Mouse (Mus musculus): ENCODE results near the gene Mindy4.

Mindy4 gene

DNA sequence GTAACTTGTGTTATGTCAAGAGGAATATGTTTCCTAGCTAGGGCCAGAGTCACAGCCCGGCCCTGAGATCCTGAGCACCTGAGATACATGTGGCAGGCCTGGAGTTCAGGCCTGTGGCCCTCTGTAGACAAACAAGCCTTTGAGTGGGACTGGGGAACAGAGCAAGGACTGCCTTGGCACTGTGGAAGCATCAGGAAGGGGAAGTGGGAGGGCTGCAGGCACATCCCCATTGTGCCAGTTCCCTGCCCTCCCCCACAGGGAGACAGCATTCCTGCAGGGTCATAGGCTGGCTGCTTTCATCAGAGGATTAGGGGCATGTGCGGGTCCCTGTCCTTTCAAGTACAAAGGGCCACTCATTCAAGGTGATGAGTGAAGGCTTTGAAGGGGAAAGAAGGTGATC, 107.0 kb downstream of the Mindy4 start:
- DNase-seq (ENCODE audit: low spot score in 2 of 2): no peak

DNA sequence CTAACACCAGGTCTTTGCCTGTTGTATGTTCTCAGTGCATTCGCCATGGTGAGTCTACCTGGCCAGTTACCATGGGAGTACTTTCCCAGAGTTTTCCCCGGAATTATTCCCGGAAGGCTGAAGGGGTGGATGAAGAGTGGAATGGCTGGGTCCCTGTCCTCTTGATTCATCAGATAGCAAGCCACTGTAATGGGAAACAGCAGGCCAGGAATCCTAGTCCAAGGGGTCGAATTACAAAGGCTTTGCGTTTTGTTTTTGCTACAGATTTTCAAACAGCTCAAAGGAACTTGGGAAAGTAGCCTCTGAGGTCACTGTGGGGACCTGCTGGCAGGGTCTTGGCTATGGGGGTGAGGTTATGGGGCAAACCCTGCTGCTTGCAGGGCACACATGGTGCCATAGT, 108.8 kb downstream of the Mindy4 start:
- no peak for DNase-seq (ENCODE audit: low spot score in 2 of 2)

DNA sequence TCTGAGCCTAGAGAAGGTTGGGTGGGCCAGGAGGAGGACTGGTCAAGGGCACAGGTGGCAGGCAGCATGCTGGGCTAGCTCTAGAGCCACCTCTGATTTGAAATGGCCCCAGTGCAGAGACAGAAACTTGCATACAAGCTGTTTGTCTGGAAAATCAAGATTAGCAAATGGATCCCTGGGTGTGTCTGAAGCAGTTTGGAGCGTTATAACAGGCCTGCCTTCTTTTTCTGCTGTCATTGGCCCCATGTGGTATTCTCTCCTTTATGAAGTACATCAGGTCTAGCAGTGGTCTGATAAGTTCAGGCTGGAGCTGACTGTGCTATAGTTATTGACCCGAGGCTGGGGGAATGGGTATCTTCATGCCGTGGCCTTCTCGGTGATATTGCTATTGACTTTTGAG, 110.7 kb downstream of the Mindy4 start:
- no peak for DNase-seq (ENCODE audit: low spot score in 2 of 2)

DNA sequence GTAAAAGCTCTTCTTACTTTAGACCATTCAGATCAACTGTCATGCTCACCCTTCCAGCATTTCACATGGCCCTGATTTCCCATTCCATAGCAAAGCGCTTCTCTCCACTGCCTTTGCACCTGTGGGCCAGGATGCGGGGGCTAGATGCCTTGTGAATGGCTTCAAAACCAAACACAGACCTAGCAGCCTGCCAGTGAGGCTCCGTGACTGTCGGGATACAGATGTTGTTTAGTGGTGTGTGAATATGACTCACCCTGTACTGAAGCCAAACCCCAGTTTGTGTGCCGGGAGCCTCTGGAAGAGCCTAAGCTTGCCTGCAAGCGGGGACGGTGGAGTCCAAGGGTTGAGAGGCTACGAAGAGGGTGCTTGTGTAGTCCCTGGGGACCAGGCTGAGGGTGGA, 111.4 kb downstream of the Mindy4 start:
- DNase-seq (ENCODE audit: low spot score in 2 of 2): peak in 1 of 2 experiments; percentile 25

DNA sequence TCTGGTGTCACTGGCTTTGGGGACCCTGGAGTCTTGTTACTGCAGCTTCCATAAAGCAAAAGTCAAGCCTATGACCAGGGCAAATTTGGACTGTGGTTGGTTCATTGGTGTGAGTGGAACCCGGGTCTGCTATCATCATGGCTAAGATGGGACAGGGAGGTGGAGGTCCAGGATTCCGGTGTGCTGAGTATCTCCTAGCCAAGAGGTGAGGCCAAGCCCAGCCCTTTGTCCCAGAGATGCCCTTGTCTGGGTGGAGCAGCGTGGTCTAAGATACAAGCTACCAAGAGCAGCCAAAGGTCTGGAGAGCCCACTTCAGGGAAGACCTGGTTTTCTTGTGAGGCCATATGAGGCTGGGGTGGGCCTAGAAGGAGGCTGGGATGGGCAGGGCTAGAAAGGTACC, 115.4 kb downstream of the Mindy4 start:
- DNase-seq (ENCODE audit: low spot score in 2 of 2): no peak

DNA sequence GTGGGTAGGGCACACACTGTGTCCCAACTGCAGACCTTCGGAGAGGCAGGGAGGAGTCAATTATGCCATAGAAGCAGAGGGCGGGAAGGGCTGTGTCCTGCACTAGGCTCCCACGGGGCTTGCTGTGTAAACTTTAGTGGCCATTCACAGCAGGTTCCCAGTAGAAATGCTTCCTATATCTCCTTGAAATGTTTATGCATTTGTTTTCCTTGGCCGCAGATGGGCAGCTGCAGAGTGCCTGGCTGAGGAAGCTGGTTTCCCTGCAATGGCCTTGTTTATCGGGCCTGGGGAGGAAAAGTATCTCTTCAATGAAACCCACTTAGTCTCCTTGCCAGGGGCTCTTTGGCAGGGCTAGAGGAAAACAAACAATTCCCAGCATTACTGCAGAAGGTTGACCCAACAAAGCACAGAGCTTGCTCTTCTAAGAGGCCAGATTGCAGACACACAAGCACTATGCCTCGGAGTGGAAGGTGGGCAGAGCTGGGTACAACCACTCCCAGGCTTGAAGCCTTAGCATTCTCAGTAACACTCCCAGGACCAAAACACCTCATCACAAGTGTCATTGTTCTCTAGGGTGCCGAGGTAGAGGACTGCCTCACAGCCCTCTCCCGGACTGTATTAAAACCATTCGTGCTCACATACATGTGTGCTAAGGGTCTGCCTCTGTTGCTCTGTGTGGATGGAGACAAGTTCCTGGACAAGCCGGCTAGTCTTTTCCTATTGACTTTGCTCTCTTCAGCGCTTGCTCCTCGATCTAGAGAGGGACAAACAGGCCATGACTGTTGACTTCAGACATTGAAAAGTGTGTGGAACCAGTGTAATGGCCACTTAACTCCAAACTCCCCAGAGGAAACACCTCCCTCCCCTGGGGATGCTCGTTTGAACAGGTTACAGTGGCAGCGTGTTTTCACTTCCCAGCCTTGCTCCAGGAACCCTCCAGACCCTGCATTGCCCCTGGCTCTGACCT, 116.7 kb downstream of the Mindy4 start:
- no peak for DNase-seq (ENCODE audit: low spot score in 2 of 2)

DNA sequence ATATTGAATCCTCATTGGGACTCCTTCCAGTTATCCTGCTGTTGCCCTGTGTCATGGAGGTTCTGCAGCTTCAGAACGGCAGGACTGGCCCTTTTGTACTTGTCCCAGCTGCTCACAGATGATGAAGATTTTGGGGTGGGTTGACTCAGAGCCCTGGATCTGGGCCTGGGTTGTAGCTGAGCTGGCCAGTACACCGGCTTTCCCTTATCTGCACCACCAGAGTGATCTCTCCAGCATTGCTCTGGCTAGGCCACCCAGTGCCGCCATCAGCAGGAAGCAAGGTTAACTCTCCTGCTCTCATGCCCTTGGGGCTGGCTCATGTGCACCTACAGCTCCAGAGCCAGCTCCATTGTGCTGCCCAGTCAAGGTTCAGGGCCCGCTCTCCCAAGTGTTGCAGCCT, 117.7 kb downstream of the Mindy4 start:
- DNase-seq (ENCODE audit: low spot score in 2 of 2): no peak

DNA sequence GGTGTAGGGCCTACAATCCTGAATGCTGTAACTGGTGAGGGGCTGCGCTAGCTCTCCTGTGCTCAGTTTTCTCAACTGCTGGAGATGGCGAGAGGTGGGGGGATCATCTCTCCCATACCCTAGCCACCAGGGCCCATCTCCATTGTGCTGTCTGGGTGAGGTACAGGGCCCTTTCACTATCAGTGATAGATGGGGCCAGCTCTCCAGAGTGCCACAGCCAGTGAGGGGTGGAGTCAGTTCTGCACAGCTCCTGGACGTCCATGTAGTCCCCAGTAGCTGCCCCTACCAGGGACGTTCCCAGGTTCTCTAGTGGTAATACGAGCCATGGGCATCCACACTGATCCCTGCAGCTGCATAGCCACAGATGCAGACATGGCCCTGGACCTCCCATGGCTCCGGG, 118.3 kb downstream of the Mindy4 start:
- no peak for DNase-seq (ENCODE audit: low spot score in 2 of 2)

DNA sequence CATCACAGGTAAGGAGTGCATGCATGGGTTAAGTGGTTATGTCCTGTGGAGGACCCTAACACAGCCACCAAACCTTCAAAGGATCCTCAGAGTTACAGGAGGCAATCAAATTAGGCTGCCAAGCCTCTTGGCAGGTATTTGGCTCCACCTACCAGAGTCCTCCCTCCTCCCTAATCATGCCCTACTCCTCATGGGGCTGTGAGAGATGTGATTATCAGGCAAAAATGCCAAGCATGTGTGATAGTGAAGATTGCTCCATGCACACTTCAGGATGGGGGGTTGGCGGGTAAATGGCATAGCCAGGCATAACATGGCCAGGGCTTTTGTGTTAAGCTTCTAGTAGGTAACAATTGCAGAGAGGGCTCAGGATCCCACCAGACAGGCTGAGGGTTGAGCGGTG, 119.8 kb downstream of the Mindy4 start:
- no peak for DNase-seq (ENCODE audit: low spot score in 2 of 2)

DNA sequence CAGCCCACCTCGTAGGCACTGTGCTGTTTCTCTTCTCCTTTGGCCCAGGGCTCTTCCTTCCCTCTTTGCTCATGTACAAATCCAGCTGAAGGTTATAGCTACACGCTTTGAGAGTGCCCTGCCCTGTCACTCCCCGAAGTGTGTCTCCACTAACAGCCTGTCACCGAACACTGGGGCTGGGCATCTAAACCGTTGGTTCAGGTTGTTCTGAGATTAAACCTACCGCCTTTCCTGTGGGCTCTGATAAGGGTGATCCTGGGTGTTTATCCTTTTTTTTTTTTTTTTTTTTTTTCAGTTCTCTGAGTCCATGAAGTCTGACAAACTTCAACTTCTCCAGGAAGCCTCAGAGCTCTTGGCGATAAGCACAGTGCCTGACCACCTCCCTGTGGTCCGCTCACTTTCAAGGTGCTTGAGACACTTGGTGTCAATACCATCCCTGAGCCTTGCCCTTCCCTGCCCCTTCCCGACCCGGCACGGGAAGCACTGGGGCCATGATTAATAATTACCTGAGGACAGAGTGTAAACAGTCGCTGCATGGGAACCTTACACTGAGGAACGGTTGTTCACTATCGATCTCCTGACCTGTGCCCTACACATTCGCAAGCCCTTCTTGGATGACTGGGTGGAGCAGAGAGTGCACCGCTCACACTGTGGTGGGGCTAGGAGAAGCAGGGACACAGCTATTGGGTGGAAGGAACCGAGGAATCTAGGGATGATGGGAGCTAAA, 120.9 kb downstream of the Mindy4 start:
- DNase-seq (ENCODE audit: low spot score in 2 of 2): no peak

DNA sequence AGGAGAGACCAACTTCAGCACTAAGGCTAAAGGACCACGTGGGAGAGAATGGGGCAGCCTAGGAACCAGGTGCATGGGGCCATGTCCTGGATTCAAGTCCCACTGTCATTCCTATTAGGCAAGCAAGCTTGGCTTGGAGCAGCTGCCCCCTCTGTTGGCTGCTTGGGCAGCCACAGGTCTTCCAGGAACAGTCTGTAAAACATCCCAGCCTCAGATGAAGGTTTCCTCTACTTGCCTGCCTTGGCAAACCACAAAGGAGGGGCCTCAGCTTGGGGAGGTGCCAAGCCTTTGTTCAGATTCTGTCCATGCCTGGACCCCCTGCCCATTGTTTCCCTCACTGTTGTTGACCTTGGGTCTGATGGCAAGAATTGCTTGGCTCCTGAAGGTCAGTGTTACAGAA, 121.6 kb downstream of the Mindy4 start:
- DNase-seq (ENCODE audit: low spot score in 2 of 2): no peak

DNA sequence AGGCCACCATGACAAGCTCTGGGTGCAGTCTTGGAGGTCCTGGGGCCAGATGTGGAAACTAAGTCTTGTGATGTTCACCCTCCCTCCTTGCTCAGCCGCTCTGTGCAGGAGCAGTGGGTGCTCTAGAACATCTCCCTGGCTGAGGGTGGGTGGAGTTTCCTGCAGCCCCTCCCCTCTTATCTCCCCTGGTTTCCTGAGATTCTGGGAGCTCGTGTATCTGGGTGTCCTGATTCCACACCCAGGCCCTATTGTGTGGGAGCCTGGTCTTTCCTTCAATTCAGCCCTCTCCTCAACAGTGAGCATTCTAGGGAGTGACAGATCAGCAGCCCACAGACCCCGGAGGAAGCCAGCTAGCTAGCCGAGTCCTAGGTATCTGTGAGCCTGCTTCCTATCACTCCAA, 123.1 kb downstream of the Mindy4 start:
- no peak for DNase-seq (ENCODE audit: low spot score in 2 of 2)

DNA sequence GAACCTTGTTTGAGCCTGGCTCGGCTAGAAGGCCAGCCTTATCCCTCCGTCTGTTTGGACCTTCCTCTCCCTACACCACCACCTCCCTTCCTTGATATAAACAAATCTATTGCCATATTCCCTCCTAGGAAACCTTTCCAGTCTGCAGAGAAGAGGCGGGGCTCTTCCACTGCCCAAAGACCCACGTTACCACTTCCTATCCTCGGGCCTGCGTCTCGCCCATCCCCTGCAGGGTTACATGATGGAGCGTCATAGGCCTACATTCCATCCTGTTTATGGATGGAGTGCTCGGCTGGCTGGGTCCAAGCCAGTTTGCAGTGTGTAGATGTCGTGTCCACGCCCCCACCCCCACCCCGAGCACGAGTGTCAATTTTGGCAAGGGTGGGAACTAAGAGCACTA, 124.1 kb downstream of the Mindy4 start:
- DNase-seq (ENCODE audit: low spot score in 2 of 2): no peak

DNA sequence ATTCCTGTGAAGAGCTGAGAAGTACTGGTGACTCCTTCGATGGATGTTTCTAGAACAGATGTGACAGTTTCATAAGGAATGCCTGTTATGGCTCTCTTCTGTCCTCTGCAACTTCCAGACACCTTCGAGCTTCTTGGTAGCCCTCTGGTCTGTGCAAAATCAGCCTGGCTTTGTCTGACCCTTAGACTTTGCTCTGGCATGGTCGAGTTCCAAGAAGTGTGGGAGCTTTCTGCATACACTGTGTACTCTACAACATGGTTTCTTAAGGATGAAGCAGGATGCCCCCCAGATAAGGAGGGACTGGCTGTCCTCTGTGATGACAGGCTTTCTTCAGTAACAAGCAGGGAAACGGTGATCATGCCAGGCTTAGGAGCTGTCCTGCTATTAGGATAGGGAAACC, 125.0 kb downstream of the Mindy4 start:
- DNase-seq (ENCODE audit: low spot score in 2 of 2): no peak

DNA sequence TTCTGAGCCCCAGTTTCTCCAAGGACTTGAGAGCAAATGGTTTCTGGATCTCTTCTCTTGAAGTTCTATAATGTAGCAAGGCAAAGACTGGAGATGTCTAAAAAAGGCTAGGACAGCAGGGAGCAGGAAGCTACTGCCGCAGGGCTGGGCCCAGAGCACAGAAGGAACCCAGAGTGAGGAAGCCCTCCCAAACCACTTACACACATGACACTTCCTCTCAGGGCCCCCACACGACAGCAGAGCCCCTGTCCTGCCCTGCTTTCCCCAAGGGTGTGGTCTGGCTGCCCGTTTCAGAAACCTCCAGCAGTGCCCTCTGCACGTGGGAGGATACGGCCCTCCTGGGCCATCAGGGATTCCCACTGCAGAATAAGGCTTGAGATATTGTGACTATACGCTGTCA, 128.1 kb downstream of the Mindy4 start:
- DNase-seq (ENCODE audit: low spot score in 2 of 2): no peak

DNA sequence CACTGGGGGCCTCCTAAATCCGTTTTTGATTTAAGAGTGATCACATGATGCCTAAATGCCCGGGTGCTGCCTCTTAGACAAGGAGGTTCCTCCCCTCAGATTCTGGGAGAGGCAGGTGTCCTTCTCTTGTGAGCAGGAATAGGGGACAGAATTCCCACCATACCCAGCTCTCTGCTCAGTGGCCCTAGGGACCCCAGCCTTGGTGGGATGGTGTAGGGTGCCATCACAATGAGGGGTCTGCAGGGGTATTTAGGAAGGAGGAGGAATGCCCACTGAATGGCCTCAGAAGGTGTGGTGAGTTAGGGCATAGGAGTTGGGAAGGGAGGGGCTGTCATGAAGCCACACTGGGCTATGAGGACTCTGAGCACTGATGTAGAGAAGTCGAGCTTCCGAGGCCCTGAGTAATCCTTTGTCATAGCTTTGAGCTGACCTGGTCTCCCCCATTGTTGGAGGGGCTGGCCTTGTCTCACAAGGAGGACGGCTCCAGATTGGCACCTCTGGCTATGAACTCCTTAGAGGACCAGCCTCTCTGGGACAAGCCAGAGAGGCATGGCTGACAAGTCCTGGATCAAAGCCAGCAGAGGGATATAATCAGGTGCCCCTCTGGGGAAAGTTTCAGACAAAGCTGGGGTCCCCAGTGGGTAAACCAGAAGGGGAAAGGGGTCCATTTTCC, 129.1 kb downstream of the Mindy4 start:
- DNase-seq (ENCODE audit: low spot score in 2 of 2): no peak

DNA sequence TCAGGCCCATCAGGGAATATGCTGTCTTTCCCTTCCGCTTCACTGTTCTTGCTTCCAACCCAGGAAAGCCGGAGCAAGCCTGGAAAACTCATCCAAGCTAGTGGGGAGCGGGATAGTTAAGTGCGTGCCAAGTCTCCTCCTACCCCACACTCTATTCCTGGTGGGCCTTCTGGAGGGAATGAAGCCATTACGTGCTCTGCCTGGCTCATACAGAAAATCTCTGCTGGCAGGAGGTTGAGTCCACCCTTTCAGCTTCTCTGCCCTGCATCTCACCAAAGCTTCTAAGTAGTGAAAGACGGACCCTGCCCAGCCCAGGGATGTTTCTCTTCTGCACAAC, 129.6 kb downstream of the Mindy4 start:
- DNase-seq (ENCODE audit: low spot score in 2 of 2): no peak

DNA sequence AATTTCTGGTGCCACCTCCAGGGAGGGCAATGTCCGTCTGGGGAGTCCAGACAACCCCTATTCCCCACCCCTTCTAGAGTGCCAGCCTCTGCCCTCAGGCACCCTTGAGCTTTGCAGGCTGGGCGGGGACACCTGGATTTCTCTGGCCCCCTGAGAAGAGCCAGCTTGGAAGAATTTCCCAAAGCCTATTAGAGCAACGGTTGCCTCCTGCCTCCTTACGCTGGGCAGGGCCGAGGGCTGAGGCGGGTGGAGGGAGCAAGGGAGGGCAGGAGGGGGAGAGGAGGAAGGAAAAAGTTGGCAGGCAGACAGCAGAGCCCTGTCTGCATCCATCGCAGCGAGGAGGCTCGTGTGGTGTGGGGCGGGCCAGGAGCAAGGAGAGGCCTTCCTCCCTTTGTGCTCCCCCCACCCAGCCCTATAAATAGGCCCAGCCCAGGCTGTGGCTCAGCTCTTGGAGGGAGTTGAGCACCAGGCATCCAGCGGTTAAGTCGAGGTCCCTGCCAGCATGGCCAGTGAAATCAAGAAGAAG, 132.9 kb downstream of the Mindy4 start, which contains the start of gene Aqp1:
Gene Aqp1 (plus strand): TSS at position 444 of the 526 bp plus-strand sequence.
- DNase-seq (ENCODE audit: low spot score in 2 of 2): no peak

DNA sequence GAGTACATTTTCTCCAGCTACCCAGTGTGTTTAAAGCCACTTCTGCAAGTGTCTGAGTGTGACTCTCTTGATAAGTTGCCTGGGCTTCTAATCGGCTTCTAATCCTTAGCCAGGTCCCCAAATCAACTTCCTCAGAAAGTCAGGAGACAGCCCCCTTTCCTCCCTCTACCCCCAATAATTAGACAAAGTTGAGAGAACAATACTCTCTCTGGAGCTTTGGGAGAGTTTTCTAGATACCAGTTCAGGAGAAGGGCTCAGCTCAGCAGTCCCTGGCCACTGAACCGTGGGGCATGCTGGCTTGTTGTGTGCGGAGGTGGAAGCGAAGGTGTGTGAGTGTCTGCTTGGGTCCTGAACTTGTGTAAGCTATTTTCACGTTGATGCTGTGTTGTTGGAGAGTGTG, 134.1 kb downstream of the Mindy4 start:
- DNase-seq (ENCODE audit: low spot score in 2 of 2): no peak

DNA sequence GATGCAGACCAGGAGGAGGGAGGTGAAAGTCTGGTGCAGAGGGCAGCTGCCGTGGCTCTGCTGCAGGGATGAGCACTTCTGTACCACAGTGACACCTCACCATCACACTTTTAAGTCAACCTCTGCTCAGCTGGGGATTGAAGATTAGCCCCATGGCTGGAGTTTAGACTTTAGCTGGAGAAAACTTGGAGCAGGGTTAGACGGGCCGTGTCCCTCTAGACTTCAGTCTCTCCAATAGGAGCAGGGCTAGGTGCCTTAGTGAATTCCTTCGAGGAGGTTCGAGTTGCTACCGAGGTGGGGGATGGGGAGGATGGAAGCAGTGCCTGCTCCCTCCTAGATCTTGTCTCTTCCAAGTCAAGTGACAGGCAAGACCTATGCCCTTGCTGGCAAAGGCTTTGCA, 134.9 kb downstream of the Mindy4 start:
- no peak for DNase-seq (ENCODE audit: low spot score in 2 of 2)

DNA sequence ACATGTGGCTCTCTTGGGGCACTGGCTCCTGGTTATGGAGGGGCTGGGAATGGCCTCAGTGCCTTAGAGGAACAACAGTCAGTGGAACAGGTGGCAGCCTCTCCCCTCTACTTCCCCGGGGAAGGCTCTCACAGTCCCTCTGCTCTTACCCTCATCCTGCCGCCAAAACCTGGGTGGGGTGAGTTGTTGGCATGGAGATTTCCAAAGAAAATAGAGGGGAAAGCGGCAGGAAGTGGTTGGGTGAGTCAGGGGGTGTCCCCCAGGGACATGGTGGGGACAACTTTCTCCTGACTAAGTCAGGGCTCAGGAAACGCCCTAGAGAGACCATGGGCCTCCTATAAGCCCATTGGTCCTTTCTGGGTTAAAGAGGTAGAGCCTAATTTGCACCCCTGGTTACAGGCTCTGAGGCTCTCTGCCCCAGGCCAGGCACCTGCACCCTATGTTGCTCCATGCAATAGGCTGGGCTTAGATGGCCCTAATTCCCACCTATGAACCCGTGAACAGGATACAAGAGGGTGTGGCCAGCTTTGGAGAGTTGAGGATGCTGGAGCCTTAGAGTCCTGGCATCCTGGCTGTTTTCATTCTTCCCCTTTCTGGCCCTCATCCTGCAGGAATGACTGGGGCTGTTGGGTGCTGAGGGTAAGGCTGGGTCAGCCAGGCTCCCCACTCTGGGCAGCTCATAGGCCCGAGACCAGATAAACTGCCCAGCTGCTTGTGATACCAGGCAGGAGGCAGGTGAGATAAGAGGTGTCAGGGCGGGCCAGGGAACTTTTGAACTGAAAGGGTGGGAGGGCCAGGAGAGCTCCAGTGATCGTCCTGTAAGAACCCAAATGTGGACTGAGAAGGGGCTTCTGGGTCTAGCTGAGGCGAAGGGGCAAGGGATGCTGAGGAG, 136.0 kb downstream of the Mindy4 start:
- no peak for DNase-seq (ENCODE audit: low spot score in 2 of 2)
